Mouse (Mus musculus) retina, postnatal 1 day (tissue): ENCODE data around the gene Rfx4.

Experiments
- DNase-seq: peaks from one replicate; pipeline ENCODE4 v3.0.0-alpha.2; 2012

The Rfx4 gene

GRCm38 (mm10) chr10:84913148-84913547 is 157.3 kb downstream of the Rfx4 start:
- DNase-seq: no peak

- no peak for DNase-seq
Measured at GRCm38 (mm10) chr10:84915476-84915875, 159.6 kb downstream of the Rfx4 start.

- DNase-seq: peak; percentile 99
Measured at GRCm38 (mm10) chr10:84916810-84917730, 161.2 kb downstream of the Rfx4 start, which contains the start of gene Ric8b. TSS of gene Ric8b (plus strand) at chr10:84917616.

- no peak for DNase-seq
Measured at GRCm38 (mm10) chr10:84917731-84918095, 161.9 kb downstream of the Rfx4 start.

DNA sequence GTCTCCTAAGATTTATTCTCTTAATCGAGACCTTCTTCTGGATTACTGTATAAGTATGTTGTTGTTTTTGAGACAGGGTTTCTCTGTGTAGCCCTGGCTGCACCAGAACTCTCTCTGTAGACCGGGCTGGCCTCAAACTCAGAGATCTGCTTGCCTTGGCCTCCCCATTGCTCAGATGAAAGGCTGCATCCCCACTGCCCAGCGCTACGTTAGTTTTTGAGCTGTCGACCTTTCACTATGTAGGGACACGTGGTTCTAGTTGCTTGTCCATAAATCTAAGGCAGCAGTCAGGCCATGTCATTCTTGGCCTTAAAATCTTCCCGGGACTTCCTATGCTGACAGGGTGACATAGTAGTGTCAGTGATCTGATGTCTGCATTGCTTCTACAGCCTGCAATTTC is 170.5 kb downstream of the Rfx4 start:
- DNase-seq: no peak

GRCm38 (mm10) chr10:84926885-84927284 is 171.0 kb downstream of the Rfx4 start:
- no peak for DNase-seq

DNA sequence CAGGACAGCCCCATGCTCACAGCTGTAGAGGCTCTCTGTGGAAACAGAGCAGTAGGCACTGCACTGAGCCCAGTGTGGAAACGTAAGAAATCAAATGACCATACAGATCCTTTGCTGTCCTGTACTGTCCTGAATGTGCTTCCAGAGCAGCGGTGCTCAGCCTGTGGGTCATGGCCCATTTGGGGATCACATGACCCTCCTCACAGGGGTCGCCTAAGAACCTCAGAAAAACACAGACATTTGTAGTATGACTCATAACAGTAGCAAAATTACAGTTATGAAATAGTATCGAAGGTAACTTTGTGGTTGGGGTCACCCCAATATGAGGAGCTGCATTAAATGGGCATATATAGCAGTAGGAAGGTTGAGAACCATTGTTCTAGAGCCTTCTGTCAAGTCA is 172.6 kb downstream of the Rfx4 start:
- DNase-seq: no peak

- no peak for DNase-seq
Measured at GRCm38 (mm10) chr10:84935553-84936209, 179.8 kb downstream of the Rfx4 start.

DNA sequence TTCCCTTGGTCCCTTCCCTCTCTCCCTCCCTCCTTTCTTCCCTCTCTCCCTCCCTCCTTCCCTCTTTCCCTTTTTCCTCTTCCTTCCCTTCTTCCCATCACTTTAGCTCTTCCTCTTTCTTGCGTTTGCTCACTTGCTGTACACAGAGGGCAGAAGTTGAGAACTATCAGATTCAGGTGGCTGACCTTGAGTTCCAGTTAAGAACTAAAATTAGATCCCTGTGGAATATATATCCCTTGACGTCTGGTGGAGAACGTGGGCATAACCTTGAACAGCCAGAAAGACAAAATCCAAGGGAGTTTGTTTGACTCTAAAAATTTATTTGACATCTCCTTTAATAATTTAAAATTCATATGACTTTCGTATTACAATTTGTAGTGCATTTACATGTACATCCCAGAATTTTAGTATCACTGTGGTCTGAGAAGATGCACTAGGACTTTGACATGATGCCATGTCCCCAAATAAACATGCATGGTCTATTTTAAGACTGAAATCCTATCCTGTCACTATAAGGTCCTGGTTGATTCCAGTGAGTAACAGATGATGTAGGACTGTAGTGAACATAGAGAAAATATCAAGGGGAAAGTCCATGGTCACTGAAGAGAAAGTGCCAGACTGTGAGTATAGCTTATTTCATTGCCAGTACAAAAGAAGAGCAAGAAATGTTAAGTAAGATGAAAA is 181.1 kb downstream of the Rfx4 start:
- DNase-seq: no peak

GRCm38 (mm10) chr10:84938094-84938820 is 182.4 kb downstream of the Rfx4 start:
- no peak for DNase-seq

- DNase-seq: no peak
Measured at GRCm38 (mm10) chr10:84938886-84939285, 183.0 kb downstream of the Rfx4 start.

- DNase-seq: no peak
Measured at GRCm38 (mm10) chr10:84940356-84940755, 184.5 kb downstream of the Rfx4 start.

GRCm38 (mm10) chr10:84945692-84946091 is 189.8 kb downstream of the Rfx4 start:
- no peak for DNase-seq

DNA sequence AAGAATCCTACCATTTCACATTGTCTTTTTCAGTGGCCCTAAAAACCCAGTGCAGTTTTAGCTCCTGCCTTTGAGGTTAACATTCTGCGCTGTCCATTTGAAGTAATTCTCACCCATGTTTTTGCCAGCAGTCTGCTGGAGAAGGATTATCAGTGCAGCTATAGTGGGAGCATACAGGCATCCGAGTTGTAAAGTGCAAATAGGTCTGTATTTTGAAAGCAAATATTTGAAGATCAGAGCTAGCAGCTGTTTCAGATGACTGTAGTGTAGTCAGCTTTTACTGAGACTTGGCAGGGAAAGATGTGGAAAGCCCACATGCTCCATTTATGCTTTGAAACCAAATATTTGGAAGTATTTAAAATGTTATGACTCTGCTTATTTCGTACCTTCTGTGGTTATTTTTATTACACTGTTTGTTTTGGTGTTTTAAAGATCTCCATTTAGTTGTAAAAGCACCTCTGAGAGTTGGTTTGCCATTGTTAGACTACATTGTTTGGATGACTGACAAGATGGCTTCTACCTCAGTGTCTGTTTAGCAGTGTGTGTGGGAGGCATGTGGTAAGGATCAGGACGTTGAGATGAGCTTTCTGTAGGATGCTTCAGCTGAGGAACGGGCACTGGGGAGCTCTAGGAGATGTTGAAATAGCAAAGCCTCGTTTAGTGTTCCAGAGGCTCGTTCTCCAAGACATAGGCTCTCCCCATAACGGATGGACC is 193.3 kb downstream of the Rfx4 start:
- no peak for DNase-seq

- no peak for DNase-seq
Measured at GRCm38 (mm10) chr10:84949684-84950010, 193.8 kb downstream of the Rfx4 start.

GRCm38 (mm10) chr10:84950384-84950783 is 194.5 kb downstream of the Rfx4 start:
- DNase-seq: no peak

DNA sequence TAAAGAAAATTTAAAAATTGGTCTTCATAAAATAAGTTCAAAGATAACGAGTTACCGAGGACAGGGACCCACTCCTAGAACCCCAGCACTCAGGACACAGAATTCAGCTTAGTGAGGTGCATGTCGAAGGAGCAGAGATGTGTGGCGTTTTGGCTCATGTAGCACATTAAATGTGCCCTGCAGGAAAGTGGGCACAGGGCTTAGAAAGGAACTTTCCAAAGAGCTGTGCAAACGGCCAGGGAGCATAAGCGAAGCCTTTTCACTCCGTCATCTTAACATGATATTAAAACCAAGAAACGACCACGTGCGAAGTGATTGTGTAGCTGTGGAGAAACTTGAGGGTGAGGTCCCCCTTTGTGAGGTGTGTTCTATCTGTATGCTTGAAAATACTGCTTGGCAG is 198.4 kb downstream of the Rfx4 start:
- DNase-seq: no peak
